Mouse (Mus musculus) left cerebral cortex, adult 18-20 months (tissue): ENCODE measurements around the gene Tjp3. TPM values are rescaled to one million over a fixed set of nuclear protein-coding genes. Genes with fewer than 3 reads are reported as not detected.

Experiments used
- DNase-seq, 2 experiments: peaks; one replicate each; pipeline ENCODE4 v3.0.0; 2021 to 2022; ENCODE audit warnings: low spot score in 2 of 2, mixed read lengths in 1 of 2
- total RNA-seq, 2 experiments: library from RNA; stranded (reverse); gene quantifications; 2 replicates each; pipeline ENCODE4 v1.2.3; 2021

Gene Tjp3
- total RNA-seq, 2 experiments from 2014 or later = 0.16 to 0.23 TPM

DNA sequence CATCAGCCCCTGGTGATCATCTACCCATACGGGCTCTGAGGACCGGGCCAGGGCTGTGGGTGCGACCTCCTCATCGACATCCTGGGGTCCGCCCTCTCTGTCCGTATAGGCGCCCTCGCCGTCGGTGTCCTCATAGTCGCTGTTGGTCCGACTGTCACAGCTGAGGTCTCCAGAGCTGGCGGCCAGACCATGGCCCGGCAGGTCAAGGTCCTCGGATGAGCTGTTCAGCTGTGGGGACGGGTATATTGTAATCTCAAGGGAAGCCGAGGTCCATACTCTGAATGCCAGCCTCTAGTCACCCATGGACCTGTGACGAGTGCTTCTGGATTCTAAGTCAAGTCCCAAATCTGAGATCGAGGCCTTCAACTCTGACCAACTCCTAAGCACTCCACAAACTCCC, 17.5 kb downstream of the Tjp3 start:
- no peak for DNase-seq

DNA sequence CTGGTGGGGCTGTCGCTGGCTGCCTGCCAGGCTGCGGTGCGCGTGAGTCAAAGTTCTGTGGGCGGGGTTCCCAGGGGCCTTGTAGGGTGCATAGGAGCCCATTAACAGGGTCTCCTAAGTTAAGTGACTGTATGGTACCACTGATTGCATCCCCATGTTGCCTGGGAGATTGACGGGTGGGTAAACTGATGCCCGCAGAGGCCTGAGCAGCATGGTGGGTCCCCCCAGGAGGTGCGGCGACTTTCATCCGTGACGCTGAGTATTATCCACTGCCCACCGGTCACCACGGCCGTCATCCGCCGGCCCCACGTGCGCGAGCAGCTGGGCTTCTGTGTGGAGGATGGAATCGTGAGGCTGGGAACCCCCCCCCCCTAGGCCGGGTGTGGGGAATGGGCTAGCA, 19.0 kb downstream of the Tjp3 start:
- DNase-seq = no peak

DNA sequence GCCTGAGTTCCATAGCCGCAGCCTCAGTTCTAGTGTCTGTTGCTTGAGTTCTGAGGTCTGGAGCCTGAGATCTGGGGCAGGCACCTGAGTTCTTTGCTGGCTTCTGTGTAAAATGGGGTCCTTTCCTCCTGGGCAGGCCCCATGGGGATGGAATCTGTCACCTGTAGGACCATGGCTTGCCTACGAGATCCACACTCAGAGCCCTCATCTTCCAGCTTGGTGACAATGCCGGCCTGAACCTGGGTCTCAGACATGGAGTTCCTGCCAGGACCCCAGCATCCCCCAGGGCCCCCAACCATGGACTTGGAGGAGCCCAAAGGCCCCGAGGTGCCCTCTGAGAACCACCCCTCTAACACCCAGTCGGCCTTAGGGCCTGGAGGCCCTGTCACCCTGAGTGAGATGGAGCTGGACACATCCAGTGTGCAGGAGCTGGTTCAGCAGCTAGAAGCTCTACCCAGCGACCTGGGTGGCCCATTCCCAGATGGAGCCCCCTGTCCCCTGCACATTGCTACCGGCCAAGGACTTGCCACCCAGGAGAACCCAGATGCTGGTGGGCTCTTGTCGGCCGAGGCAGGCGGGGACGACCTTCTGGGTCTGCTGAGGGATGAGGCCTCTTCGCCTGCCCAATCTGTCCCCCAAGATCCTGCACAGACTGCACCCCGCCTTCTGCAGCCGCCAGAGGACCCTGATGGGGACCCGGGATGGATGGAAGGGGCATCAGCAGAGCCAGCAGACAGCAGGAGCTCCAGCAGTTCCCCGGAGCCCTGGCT, 22.6 kb downstream of the Tjp3 start:
- DNase-seq = no peak

DNA sequence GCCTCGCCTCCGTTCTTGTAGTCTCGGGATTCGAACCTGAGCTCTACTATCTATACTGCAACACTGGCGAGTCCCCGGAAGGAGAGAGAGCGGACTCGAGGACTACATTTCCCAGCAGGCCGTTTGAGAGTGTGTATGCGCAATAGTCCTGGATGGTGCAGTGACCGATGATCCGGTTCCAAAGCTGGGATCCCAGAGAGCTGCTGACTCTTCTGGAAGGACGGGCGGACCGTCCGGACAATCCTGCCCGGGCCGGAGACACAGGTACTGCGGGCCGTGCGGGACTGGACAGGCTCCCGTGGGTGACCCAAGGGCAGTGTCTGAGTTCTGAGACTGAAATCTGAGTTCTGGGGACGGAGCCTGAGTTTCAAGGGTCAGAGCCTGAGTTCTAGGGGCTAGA, 23.3 kb downstream of the Tjp3 start:
- DNase-seq = peak; percentile 81 to 85

DNA sequence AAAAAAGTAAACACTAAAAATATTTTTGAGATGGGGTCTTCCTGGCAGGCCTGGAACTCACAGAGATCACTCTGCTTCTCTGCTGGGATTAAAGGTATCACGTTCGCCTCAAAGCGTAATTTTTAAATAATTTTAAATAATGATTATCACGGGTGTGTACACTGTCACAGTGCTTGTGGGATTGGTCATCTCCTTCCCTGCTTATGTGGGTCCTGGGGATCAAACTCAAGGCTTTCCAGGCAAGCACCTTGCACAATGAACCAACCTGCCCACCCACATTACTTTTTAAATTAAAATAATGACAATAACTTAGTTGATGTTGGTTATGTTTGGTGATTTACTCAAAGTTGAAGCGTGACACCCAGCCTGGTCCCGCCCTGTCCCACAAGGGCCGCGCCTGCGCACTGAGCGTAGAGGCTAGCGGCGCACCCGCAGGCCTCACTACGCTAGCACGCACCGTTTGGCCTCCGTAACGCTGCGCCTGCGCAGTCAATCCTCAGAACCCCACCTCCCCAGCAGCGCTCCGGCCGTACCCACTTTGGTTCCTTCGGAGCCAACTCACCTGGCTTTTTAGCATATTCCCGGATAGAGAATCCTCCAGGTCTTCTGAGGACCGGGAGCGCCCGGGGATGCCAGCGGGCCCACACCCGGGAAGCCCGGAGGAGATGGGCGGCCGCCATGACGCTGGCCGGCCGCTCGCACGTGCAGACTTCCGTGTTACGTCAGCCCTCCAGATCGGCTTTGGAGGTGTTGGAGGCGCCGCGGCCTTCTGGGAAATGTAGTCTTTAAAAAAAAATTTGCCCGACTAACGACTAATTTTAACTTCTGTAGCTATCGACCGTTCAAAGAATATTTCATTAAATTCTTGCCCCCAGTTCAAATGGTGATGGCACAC, 24.9 kb downstream of the Tjp3 start, which contains the start of the genes Mrpl54 and Apba3:
Gene Mrpl54, minus strand, starts transcription at position 724 of the 895 bp plus-strand sequence.
Gene Apba3, plus strand, starts transcription at position 750 of the 895 bp plus-strand sequence.
- DNase-seq = peak; percentile 95 to 97

DNA sequence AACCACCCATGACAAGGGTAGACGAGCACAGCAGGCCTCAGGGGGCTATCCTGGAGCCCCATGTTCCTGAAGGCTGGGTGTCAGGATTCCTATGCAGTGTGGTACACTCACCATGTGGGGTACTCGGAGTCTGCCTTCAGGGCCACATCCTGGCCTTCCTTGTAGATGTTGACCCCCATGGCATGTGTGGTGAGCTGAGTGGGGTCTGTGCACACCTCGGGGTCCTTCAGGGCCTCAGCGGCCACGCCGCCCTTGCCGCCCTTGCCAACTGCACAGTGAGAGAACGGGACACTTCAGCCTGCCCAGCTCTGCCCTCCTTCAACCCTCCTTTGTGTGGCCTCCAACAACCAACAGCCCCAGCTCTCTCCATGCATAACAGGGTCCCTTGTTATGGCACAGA, 25.8 kb downstream of the Tjp3 start:
- DNase-seq = no peak

DNA sequence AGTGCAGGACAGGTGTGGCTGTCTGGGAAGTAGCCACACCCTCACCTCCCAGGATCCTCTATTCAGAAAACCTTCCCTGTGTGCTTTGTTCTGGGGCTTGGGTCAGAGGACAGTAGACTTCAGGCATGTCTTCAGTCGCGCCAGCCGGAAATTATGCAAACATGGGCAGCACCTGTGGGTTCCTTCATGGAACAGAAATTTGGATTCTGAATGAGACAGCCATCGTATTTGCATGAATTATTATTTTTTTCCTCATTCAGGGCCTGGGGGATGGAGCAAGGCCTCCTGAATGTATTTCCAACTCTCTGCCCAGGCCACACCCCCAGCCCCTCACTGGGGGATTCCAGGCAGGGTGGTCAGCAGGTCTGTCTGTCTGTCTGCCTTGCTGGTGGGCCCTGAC, 30.4 kb downstream of the Tjp3 start:
- DNase-seq = no peak

DNA sequence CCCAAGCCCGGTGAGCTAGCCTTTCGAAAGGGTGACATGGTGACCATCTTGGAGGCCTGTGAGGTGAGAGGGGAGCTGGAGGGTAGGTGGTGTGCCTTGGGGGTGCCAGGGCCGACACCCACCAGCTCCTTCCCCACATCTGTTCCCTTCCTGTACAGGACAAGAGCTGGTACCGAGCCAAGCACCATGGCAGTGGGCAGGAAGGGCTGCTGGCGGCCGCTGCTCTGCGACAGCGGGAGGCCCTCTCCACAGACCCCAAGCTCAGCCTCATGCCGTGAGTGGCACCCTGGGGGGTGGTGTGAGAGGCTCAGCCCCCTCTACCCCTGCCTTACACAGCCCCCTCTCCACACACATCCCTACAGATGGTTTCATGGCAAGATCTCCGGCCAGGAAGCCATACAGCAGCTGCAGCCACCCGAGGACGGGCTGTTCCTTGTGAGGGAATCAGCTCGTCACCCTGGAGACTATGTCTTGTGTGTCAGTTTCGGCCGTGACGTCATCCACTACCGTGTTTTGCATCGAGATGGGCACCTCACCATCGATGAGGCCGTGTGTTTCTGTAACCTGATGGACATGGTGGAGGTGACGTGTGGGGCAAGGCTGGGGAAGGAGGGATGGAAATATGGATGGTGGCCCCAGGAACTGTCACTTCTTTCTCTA, 32.0 kb downstream of the Tjp3 start:
- DNase-seq = peak in 1 of 2 experiments; percentile 53

DNA sequence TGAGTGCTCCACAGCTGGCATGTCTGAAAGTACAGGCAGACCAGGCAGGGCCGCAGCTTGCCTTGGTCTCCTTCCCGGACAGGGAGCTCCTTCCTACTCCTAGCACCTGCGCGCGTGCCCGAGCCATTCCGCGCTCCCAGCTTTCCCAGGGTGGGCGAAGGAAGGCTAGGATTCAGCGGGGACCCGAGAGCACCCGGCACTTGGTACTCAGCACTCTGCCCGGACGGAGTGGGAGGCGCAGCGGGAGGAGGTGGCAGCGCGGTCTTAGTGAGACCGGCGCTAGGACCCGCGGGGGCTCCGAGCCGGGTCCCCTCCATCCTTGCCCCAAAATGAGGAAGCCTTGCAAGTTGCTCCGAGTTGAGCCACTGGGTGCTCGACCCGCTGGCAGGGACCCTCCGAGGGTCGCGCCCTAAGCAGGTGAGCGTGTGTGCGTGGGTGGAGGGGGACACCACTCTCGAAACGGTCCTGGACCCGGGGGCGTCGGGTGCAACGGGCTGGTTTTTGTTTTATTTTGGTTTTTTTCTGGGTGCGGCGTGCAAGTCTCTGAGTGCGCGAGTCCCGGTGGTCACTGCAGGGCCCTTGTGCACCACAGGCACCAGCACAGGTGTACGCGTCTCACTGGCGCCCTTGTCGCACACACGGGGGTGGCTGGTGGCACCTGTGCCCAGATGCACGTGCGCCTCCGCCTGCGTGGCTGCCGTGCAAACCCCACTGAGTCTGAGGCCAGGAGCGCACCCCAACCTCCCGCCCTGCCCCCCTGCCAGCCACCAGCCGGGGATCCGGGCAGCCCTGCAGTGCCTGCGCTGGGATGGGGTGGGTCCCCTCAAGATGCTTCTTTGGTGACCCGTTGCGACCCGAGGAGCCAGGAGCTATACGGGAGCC, 34.0 kb downstream of the Tjp3 start:
- DNase-seq = peak; percentile 58 to 67

DNA sequence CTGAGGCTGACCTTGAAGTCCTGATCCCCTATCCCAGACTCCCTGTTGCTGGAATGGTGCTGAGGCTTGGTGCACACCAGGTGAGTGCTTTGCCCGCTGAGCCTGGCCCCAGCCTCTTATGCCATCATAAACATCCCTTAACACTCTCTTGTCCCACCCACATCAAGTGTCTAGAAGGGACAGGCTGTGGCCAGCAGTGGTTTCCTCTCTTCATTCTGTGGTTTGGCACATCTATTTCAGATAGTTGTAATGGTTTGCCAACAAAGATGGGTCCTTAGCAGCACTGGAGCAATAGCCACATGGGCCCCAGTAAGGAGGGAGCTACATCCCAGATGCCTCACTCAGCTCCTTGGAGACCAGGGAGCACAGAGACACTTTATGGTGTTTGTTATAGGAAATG, 36.5 kb downstream of the Tjp3 start:
- no peak for DNase-seq

DNA sequence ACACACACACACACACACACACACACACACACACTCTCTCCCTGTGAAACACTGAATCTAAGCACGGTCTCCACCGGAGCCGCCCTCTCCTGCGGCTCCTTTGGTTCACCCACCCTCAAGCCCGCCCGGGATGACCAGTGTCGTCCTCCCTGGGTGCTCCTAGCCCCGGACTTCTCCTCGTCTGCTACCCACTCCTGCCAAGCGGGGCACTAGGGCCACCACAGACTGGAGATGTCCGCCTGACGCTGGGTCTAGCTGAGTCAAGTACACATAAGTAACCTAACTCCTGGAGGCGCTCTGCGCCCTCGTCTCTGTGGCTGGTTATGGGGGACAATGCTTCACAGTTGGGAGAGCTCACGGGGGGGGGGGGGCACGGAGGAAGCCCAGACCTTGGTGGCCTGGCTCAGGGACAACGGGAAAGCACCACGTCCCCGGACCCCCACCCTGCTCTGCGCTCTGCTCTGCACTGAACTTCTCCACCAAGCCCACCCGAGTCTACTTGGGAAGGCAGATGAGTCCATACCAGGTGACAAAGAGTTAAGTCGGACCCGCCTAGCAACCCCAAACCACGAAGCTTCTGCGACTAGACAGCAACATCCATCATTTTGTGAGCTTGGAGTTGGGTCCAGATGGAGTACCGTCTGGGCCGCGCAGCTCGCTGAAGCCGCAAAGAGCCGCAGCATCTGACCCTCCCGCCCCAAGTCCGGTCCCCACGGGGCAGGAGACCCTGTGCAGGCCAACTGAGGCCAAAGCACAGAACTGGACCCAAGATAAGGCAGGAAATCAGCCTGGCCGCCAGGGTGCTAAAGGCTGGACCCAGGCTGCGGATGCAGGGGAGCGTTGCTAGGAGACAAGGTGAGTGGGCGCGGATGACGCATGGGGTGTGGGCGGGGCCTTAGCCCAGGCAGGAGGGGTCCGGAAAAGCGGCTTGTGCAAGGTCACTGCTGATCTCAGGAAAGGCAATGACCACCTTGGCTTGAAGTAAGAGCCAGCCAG, 38.7 kb downstream of the Tjp3 start, which contains the start of gene Matk:
Gene Matk, plus strand, starts transcription at position 512 of the 996 bp plus-strand sequence.
- peak; percentile 94 for DNase-seq

DNA sequence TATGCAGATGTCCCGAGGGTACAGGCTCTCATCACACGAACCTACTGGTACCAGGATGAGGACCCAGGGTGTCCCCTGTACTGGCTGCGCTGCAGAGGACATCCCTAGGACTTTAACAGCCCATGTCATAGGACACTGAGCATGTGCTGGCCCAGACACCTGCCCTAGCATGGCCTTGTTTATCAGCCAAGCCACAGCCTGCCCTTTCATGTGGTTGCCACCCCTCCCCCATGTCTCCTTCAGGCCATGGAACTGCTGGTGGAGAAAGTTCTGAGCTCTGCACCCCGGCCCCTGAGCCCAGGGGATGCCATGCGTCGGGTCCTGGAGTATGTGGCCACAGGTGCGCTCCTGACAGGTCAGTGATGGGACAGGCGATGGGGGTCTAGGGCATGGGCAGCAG, 41.9 kb downstream of the Tjp3 start:
- no peak for DNase-seq

DNA sequence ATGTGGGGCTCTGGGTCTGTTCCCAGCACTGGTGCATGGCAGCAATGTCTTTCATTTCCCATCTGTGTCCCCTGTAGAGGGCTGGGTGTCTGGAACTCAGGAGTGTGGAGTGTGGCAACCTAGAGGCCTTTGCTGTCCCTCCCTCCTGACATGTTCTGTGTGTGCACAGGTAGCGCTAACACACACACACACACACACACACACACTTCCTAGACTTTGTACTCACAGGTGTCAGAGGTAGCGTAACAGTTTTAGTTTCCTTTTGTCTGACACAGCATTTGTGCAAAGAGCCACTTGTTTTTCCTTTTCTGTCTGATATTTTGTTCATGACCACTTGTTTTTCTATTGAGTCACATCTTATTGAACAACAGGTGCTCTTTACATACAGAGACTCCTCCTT, 43.6 kb downstream of the Tjp3 start:
- no peak for DNase-seq

DNA sequence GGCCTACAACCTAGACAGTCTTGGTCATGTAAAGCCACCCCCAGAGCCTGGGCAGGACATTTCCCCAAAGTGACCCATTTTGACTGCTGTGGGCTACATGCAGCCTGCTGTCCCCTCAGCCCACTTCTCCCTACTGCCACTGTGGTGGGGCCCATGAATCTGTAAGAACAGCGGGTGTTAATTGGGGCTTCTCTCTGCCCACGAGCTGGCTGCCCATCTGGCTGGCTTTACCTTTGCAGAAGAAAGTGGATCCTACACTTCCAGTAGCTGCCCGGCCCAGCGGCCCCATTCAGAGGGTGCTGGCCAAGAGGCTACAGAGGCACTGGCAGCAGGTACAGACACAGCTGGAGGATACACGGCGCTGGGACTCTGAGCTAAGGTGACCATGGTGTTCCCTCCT, 46.2 kb downstream of the Tjp3 start:
- peak in 1 of 2 experiments; percentile 69 for DNase-seq

DNA sequence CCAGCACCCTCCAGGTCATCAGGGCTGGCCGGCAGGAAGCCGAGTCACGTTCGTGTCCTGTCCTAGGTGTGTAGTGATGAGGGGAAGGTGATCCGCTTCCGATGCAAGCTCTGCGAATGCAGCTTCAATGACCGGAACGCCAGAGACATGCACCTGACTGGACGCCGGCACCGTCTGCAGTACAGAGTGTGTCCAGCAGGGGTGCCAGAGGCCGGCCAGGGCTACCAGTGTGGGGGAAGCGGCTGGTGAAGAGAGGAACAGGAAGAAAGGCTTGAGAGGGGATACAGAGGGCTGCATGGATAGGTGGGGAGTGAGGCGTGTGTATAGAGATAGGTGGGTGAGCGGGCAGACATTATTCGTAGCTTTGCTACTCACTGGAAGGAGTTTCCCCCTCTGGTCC, 46.8 kb downstream of the Tjp3 start:
- peak; percentile 81 to 84 for DNase-seq

DNA sequence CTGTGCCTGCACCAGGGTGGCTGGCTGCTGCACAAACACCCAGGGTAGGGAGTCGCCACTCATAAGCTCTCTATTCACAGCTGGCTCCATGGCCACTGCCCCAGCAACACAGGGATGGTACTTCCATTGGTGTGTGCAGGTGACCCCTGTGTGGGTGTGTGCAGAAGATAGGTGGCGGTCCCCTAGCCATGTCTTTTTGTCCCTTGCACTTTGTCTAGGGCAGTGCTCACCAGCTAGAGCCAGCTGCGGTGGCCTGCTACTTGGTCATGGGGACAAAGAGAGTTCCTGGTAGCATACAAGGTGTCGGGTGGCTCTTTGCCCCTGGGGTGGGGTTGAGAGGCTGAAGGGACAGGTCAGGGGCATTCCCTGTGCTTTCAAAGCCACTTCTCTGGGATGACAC, 47.2 kb downstream of the Tjp3 start:
- no peak for DNase-seq

DNA sequence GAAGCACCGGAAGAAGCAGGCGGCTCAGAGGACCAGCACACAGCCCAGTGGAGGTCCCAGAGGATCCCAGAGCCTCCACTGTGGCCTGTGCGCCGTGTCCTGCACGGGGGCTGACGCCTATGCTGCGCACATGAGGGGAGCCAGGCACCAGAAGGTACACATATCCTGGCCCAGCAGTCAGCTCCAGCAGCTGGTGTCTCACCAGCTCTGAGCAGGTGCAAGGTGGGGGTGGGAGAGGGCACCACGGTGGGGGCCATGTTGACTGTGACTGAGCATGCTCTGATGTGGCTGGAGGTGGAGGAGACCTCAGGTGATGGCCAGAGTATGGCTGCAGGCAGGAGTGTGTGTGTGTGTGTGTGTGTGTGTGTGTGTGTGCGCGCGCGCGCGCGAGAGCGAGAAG, 49.4 kb downstream of the Tjp3 start:
- no peak for DNase-seq

DNA sequence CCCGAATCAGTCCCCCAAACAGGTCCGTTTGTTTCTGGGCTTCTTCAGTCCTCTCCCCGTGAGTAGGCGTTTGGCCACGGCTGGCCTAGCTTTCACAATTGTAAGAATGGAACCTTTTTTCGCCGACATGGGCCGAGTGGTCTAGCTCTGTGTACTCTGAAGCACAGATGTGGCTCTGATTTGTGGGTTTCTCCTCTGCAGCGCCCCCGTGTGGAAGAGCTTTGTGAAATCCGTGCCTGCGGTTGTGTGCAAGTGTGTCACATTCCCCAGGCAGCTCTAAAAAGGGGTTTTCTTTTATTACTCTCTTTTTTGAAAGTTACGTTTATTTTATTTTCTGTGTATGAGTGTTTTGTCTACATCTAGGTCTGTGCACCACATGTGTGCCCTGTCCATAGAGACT, 50.5 kb downstream of the Tjp3 start:
- DNase-seq = peak; percentile 75

DNA sequence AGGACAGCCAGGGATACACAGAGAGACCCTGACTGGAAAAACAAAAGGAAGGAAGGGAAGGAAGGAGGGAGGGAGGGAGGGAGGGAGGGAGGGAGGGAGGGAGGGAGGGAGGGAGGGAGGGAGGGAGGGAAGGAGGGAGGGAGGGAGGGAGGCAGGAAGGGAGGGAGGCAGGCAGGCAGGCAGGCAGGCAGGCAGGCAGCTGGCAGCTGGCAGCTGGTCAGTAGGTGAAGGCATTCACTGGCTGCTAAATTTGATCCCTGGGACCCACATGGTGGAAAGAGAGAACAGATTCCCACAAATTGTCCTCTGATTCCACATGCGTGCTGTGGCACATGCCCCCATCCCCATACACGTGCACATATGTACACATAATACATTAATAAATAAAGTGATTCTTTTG, 52.8 kb downstream of the Tjp3 start:
- no peak for DNase-seq
